Mouse (Mus musculus) mouse embryonic stem cell (cell line): Measurements from ENCODE around the gene Tox3.

Source experiments
- in situ Hi-C, 2 experiments: fragments of 300-500 bp; cut with MboI; formaldehyde crosslinking; loops; 1 replicate in 1 of 2; 3 replicates in 1 of 2; pipeline ENCODE4 v1.14.3; 2019 to 2020; ENCODE audit warnings: low sequenced_read_pairs in 2 of 2, low pct_unique_long_range_greater_than_20kb in 1 of 2, mixed read lengths in 1 of 2; ENCODE audit not compliant: unreplicated experiment in 1 of 2

Gene Tox3

GRCm38 (mm10) chr8:90348178-90348925 is at the start of gene Tox3:
Gene Tox3, minus strand, starts transcription at chr8:90348343.
- in situ Hi-C loops = no loop called here

DNA sequence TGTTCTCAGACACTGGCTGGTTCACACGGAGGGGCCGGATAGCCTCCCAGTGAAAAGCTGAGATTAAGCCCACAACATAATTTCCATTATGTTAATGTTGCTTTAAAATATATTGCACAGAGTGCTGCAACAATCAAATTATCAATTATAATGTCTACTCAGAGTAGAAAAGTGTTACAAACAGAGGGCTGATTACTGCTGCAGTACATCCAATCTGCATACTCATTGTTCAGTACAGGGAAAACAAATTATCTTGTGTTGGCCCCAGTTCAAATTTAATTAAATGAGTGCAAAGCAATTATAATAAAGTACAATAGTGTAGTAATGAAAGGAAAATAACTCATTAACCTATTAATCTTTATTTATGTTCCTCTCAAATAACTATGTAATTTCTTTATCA is 44.5 kb upstream of the Tox3 start:
- in situ Hi-C loops = no loop called here

DNA sequence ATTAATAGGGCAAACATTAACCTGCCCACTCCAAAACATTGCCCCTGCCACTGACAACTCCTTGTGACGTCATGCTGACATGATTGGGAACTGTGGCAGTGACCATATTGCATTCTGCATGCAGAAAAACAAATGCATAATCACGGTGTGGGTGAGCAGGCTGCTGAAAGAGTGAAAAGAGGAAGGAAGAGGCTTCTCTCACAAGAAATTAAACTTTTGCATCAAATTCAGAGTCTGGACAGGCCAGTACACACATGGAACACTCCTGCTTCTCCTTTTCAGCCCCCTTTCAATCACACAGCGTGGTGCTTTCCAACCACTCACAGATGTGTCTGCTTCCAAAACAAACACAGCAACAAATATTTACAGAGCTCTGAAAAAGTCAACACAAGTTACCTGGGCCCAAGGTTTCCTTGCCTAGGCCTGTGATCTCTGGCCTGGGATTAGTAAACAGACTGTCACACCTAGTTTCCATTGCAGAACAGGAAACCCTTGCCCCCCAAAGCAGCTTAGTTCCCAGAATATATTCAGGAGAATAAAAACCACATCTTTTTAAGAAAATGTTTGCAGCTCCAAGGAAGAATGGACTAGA is 43.4 kb upstream of the Tox3 start:
- in situ Hi-C loops = no loop called here

DNA sequence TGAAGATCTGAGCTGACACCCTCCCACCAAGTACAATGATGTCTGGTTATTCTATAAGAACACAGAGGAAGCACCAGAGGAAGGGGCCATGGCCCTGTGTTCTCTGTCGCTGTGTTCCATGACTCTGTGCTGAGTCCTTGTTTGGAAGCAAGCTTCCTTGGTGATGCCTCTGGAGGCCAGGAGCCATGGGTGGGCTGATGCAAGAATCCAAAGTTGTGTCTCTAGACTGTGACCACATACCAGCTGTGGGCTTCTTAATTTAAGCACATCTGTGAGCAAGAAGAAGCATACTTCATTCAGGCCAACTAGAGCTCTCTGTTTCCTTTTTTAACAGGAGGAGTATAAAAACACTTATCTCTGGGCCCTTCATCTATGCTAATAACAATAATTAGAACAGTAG is 42.7 kb upstream of the Tox3 start:
- in situ Hi-C loops = no loop called here

DNA sequence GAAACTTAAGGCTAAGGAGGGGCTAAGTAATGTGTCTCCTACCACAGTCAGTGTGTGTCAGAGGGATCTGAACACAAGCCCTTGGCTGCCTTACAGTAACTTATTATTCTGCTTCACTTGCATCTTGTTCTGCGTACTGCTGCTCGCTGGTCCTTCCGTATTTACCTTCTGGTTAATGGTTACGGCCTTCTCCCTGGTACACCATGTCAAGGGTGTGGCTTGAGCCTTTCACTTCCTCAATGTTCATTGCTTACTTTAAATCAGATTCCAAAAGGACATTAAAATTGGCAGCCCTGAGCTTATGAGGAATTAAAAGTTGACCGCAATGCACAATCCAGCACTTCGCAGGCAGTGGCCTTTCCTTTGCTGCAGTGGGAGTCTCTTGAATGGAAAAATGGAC is 30.9 kb upstream of the Tox3 start:
- in situ Hi-C loops = no loop called here

DNA sequence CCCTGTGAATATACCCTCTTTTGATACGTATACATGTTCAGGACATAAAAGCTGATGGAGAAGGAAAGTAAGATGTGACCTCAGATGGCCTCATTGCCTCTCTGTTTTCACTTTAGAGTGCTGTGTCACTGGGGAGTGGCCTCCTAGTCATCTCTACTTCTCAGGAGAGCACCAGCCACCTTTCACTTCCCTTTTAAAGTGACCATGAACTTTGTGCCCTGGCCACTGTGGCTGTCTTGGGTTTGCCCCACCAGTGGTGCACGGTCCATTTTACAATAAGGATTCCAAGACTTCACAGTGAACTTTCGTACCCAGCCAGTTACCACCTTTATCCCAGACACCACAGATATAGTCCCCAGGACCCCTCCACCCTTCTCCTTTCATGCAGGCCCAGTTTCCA is 29.9 kb upstream of the Tox3 start:
- in situ Hi-C loops = no loop called here

- in situ Hi-C loops = no loop called here
Observed at GRCm38 (mm10) chr8:90371611-90372222, 23.6 kb upstream of the Tox3 start.

GRCm38 (mm10) chr8:90369876-90370275 is 21.7 kb upstream of the Tox3 start:
- in situ Hi-C loops = no loop called here

- in situ Hi-C loops = no loop called here
Observed at GRCm38 (mm10) chr8:90356729-90357128, 8.6 kb upstream of the Tox3 start.

DNA sequence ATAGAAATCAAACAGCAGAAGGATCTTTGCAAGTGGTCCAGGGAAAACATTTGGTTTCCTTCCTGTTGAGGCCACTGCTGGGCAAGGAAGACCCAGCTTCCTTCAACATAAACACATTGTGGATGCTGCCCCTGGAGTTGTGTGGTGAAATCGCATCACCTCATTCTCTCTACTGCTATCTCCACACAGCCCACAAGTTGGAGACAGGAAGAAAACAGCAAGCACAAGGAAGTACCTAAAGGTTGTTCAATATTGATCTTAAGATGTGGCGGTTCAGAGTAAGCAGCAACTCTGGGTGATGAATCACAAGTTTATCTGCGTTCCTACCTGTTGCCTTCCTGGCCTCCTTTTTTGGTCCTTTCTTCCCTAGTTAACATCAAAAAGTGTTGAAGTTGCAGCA is 6.6 kb upstream of the Tox3 start:
- in situ Hi-C loops = no loop called here

DNA sequence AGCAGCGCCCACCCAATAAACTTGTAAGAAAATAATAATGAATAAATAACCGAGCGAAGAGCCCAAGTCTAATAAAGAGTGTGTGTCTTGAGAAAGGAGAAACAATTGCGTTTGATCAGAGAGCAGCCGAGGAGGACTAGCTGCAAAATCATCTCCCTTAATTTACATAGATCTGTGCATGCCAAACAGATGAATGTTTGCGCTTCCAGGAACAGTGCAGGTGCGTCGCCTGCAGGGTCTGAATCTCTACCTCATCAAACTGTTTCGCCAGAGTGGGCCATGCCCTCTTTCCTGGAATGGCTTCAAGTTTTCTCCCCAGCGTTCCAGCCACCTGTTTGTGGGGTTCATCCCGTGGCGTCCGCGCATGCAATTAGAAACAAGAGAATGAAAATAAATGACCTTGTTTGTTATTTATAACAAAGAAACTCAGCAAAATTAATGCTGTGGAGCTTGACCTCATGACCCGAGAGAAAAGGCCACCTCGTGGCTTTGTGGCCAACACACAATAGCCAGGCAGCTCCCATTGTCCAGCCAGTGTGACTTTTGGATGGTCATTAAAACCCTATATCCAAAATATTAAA is 5.9 kb upstream of the Tox3 start:
- in situ Hi-C loops = no loop called here

- in situ Hi-C loops = no loop called here
Observed at GRCm38 (mm10) chr8:90353499-90353898, 5.4 kb upstream of the Tox3 start.

GRCm38 (mm10) chr8:90352991-90353390 is 4.8 kb upstream of the Tox3 start:
- in situ Hi-C loops = no loop called here

GRCm38 (mm10) chr8:90349709-90350562 is 1.8 kb upstream of the Tox3 start:
- in situ Hi-C loops = no loop called here

GRCm38 (mm10) chr8:90348926-90349683 is 962 bp upstream of the Tox3 start:
- in situ Hi-C loops = no loop called here

- in situ Hi-C loops = no loop called here
Observed at GRCm38 (mm10) chr8:90347581-90348177, 464 bp downstream of the Tox3 start.

GRCm38 (mm10) chr8:90346880-90347535 is 1.1 kb downstream of the Tox3 start:
- in situ Hi-C loops = no loop called here
